Mouse (Mus musculus): Measurements from ENCODE around the gene Anapc15. TPM values are rescaled to one million over a fixed set of nuclear protein-coding genes. Genes with fewer than 3 reads are reported as not detected.
"Not testable (repeated sequence)": the region's sequence is repeated elsewhere in the genome, so short reads cannot be mapped to it uniquely, and the experiment has no call there.

Anapc15 gene
- total RNA-seq, 2 experiments from 2014 or later = 31.0 to 31.7 TPM

- intact Hi-C loops (cut with DNase I) = loop anchor here (1.0 to 5.0 kb wide), 2 partner anchors 27 to 34 kb away; partner anchors contain the start of gene Tomt
- peak; percentile 96 for DNase-seq (ENCODE audit: low spot score in 2 of 2)
Measured at GRCm38 (mm10) chr7:101933751-101934240, 70.3 kb downstream of the Anapc15 start, which contains the start of the genes Lrrc51 and Numa1. Gene Lrrc51, minus strand, starts transcription at chr7:101933895. Gene Numa1, plus strand, starts transcription at chr7:101934111.

GRCm38 (mm10) chr7:101935957-101936356 lies 72.4 kb downstream of the Anapc15 start:
- no peak for DNase-seq (ENCODE audit: low spot score in 2 of 2)
- intact Hi-C loops (cut with DNase I) = no loop called here

- intact Hi-C loops (cut with DNase I) = no loop called here
- no peak for DNase-seq (ENCODE audit: low spot score in 2 of 2)
Measured at GRCm38 (mm10) chr7:101936996-101937395, 73.5 kb downstream of the Anapc15 start.

GRCm38 (mm10) chr7:101937569-101937968 lies 74.1 kb downstream of the Anapc15 start:
- intact Hi-C loops (cut with DNase I) = no loop called here
- peak in 1 of 2 experiments; percentile 26 for DNase-seq (ENCODE audit: low spot score in 2 of 2)

GRCm38 (mm10) chr7:101938348-101938747 lies 74.8 kb downstream of the Anapc15 start:
- intact Hi-C loops (cut with DNase I) = no loop called here
- no peak for DNase-seq (ENCODE audit: low spot score in 2 of 2)

- intact Hi-C loops (cut with DNase I) = no loop called here
- DNase-seq (ENCODE audit: low spot score in 2 of 2) = no peak
Measured at GRCm38 (mm10) chr7:101939758-101940157, 76.2 kb downstream of the Anapc15 start.

- intact Hi-C loops (cut with DNase I); DNase-seq (ENCODE audit: low spot score in 2 of 2): not testable (repeated sequence)
Measured at GRCm38 (mm10) chr7:101949008-101949407, 85.5 kb downstream of the Anapc15 start.

Small RNA genes lying within 50 kb of the gene (microRNA-seq; reads per million reads assigned to microRNA genes)
- gene Gm22655 = not detected

Other genes starting within 250 kb of the Anapc15 start
- 10 to 100 TPM; 55.2 to 60.3 TPM for gene Clpb, start 200.1 kb upstream of the Anapc15 start, total RNA-seq (2021)
- gene Phox2a, start 45.4 kb upstream of the Anapc15 start, total RNA-seq (2021) = not detected
- 10 to 100 TPM; 33.2 to 37.5 TPM for gene Inppl1, start 25.5 kb upstream of the Anapc15 start, total RNA-seq (2021)
- gene Folr2, start 6.5 kb upstream of the Anapc15 start, total RNA-seq (2021) = under 1 TPM in 1 of 2 experiments, not detected in 1; 0.39 TPM
- gene Folr1, start 7.1 kb downstream of the Anapc15 start, total RNA-seq (2021) = 1 to 10 TPM; 1.0 to 1.2 TPM
- gene Lamtor1, start 42.2 kb downstream of the Anapc15 start, total RNA-seq (2021) = 100 to 1,000 TPM in 1 of 2 experiments, 10 to 100 TPM in 1; 98.0 to 105 TPM
- gene Tomt, start 42.6 kb downstream of the Anapc15 start, total RNA-seq (2021) = under 1 TPM in 1 of 2 experiments, not detected in 1; 0.18 TPM
- 1 to 10 TPM; 5.2 to 5.3 TPM for gene Lrrc51, start 70.2 kb downstream of the Anapc15 start, total RNA-seq (2021)
- gene Numa1, start 70.4 kb downstream of the Anapc15 start, total RNA-seq (2021) = 100 to 1,000 TPM in 1 of 2 experiments, 10 to 100 TPM in 1; 79.2 to 102 TPM
- gene Il18bp, start 155.0 kb downstream of the Anapc15 start, total RNA-seq (2021) = 10 to 100 TPM in 1 of 2 experiments, 1 to 10 TPM in 1; 3.7 to 10.6 TPM
- 10 to 100 TPM; 40.2 to 48.5 TPM for gene Rnf121, start 201.8 kb downstream of the Anapc15 start, total RNA-seq (2021)
- gene Xndc1, start 201.8 kb downstream of the Anapc15 start, total RNA-seq (2021) = 10 to 100 TPM; 19.9 to 32.1 TPM
- 1 to 10 TPM; 1.2 TPM for gene Xntrpc, start 202.0 kb downstream of the Anapc15 start, total RNA-seq (2021)
- 1 to 10 TPM in 1 of 2 experiments, under 1 TPM in 1; 0.27 to 2.3 TPM for gene Trpc2, start 219.4 kb downstream of the Anapc15 start, total RNA-seq (2021)
- gene Art1, start 238.0 kb downstream of the Anapc15 start, total RNA-seq (2021) = not detected
- gene Art5, start 245.8 kb downstream of the Anapc15 start, total RNA-seq (2021) = not detected